ENCODE assay signal across 8 mouse cellular contexts in genomic region chr11:69582230-69582805, GRCm38 (mm10). TPM values are rescaled to one million over a fixed set of nuclear protein-coding genes. Genes with fewer than 3 reads are reported as not detected.
DNase-seq lines count a peak whose midpoint lies in the region; ATAC-seq and TF ChIP-seq lines count a peak whose summit lies in the region.

No protein-coding gene starts in this region.

- H3K4me2 ChIP-seq in kidney, postnatal 0 days (ENCODE audit: low read length): peak overlapping the region; percentile 80
- H3K4me2 ChIP-seq in embryonic facial prominence, embryonic 12.5 days (replicated peaks): peak overlapping the region; percentile 68
- H3K4me2 ChIP-seq in intestine, embryonic 14.5 days (ENCODE audit: low read length): peak overlapping the region; percentile 79
- peak overlapping the region; percentile 92 for H3K4me2 ChIP-seq in midbrain, postnatal 0 days (ENCODE audit: low read depth, low read length, poor library complexity, severe bottlenecking)

- no peak for TF ChIP-seq CTCF in kidney, postnatal 0 days (IDR thresholded peaks at IDR 0.05; ENCODE audit: low read depth)
- no peak for TF ChIP-seq CTCF in midbrain, postnatal 0 days (IDR thresholded peaks at IDR 0.05)

- ATAC-seq in kidney, postnatal 0 days (replicated peaks; ENCODE audit: low FRiP score, low read depth): no peak
- no peak for ATAC-seq in embryonic facial prominence, embryonic 12.5 days (ENCODE audit: insufficient number of reproducible peaks, insufficient read depth, low FRiP score, low TSS enrichment)
- ATAC-seq in intestine, embryonic 14.5 days (replicated peaks; ENCODE audit: low FRiP score, low TSS enrichment, low read depth): no peak
- no peak for ATAC-seq in midbrain, postnatal 0 days (ENCODE audit: low FRiP score)

- H3K9me3 ChIP-seq in kidney, postnatal 0 days (replicated peaks; ENCODE audit: low read length): no peaks in the 10 kb centered on the region
- no peaks in the 10 kb centered on the region for H3K9me3 ChIP-seq in embryonic facial prominence, embryonic 12.5 days
- no peaks in the 10 kb centered on the region for H3K9me3 ChIP-seq in intestine, embryonic 14.5 days (ENCODE audit: control insufficient read depth, low read length)
- H3K9me3 ChIP-seq in midbrain, postnatal 0 days (ENCODE audit: low read length): no peaks in the 10 kb centered on the region

- DNase-seq in kidney, postnatal 0 days (ENCODE audit: low spot score): no peak
- no peak for DNase-seq in kidney, postnatal 25 days
- no peak for DNase-seq in intestine, embryonic 14.5 days (ENCODE audit: low spot score)
- DNase-seq in midbrain, postnatal 0 days (ENCODE audit: low spot score): no peak
- no peak for DNase-seq in left cerebral cortex, adult 8-10 months (ENCODE audit: low spot score in 2 of 2)
- DNase-seq in cerebellum, postnatal 36 days: no peak
- DNase-seq in gastrocnemius, postnatal 25 days: no peak

- 0 out of 2 replicates have a peak overlapping the region, but pooled peaks have one; percentile 88 for H3K4me3 ChIP-seq in kidney, postnatal 0 days (replicated peaks; ENCODE audit: low read depth, low read length)
- peak overlapping the region; percentile 72; the same call in 1 of the 2 replicates for H3K4me3 ChIP-seq in embryonic facial prominence, embryonic 12.5 days
- peak overlapping the region; percentile 78 for H3K4me3 ChIP-seq in intestine, embryonic 14.5 days (ENCODE audit: low read depth, low read length)
- H3K4me3 ChIP-seq in midbrain, postnatal 0 days (ENCODE audit: low read depth, low read length): peak overlapping the region; percentile 64

- 57% methylated on average over 9 of the region's 9 CpGs for WGBS in kidney, postnatal 0 days
- 66% methylated on average over 9 of the region's 9 CpGs for WGBS in embryonic facial prominence, embryonic 12.5 days
- 67% methylated on average over 9 of the region's 9 CpGs for WGBS in intestine, embryonic 14.5 days
- WGBS in midbrain, postnatal 0 days: 57% methylated on average over 9 of the region's 9 CpGs

- no peak overlapping the region for H3K9ac ChIP-seq in kidney, postnatal 0 days (ENCODE audit: low read depth, low read length)
- peak overlapping the region; percentile 45; the same call in 1 of the 2 replicates for H3K9ac ChIP-seq in embryonic facial prominence, embryonic 12.5 days
- peak overlapping the region; percentile 92 for H3K9ac ChIP-seq in intestine, embryonic 14.5 days (ENCODE audit: low read length)
- no peak overlapping the region; the same call in 1 of the 2 replicates for H3K9ac ChIP-seq in midbrain, postnatal 0 days (replicated peaks; ENCODE audit: low read length, poor library complexity, severe bottlenecking)

- H3K27me3 ChIP-seq in kidney, postnatal 0 days (ENCODE audit: insufficient read depth, low read length): no peaks in the 10 kb centered on the region
- H3K27me3 ChIP-seq in embryonic facial prominence, embryonic 12.5 days: no peaks in the 10 kb centered on the region
- no peaks in the 10 kb centered on the region for H3K27me3 ChIP-seq in intestine, embryonic 14.5 days (replicated peaks; ENCODE audit: control insufficient read depth, insufficient read depth, low read length)
- no peaks in the 10 kb centered on the region for H3K27me3 ChIP-seq in midbrain, postnatal 0 days (ENCODE audit: insufficient read depth, low read length)

- H3K4me1 ChIP-seq in kidney, postnatal 0 days (replicated peaks; ENCODE audit: insufficient read depth, low read length): peaks cover 17% of the 10 kb centered on the region; the same call in 1 of the 2 replicates
- peaks cover 19% of the 10 kb centered on the region for H3K4me1 ChIP-seq in embryonic facial prominence, embryonic 12.5 days
- peaks cover 17% of the 10 kb centered on the region for H3K4me1 ChIP-seq in intestine, embryonic 14.5 days (replicated peaks; ENCODE audit: control insufficient read depth, insufficient read depth, low read length)
- peaks cover 11% of the 10 kb centered on the region for H3K4me1 ChIP-seq in midbrain, postnatal 0 days (ENCODE audit: insufficient read depth, low read length)

- no peak overlapping the region for H3K27ac ChIP-seq in kidney, postnatal 0 days
- no peak overlapping the region; the same call in 1 of the 2 replicates for H3K27ac ChIP-seq in embryonic facial prominence, embryonic 12.5 days
- peak overlapping the region; percentile 96; the same call in 1 of the 2 replicates for H3K27ac ChIP-seq in intestine, embryonic 14.5 days (ENCODE audit: low read depth)
- H3K27ac ChIP-seq in midbrain, postnatal 0 days (ENCODE audit: low read depth, low read length): 0 out of 2 replicates have a peak overlapping the region, but pooled peaks have one; percentile 92

- H3K36me3 ChIP-seq in kidney, postnatal 0 days (ENCODE audit: insufficient read depth, low read length): peaks cover 3% of the 10 kb centered on the region; the same call in 1 of the 2 replicates
- peaks cover 12% of the 10 kb centered on the region for H3K36me3 ChIP-seq in embryonic facial prominence, embryonic 12.5 days
- peaks cover 10% of the 10 kb centered on the region for H3K36me3 ChIP-seq in intestine, embryonic 14.5 days (ENCODE audit: control insufficient read depth, insufficient read depth, low read length)
- H3K36me3 ChIP-seq in midbrain, postnatal 0 days (ENCODE audit: insufficient read depth, low read length): 0 out of 2 replicates have a peak, but pooled peaks cover 3% of the 10 kb centered on the region

RNA-seq across cellular contexts. Expression of gene Trp53, which starts 2.2 kb away (rescaled TPM):
- polyA plus RNA-seq in kidney, postnatal 0 days (2015; fragmentation: Nextera tagmentation; extraction: Ambion mirVana): 117 and 121 TPM in 2 replicates
- 159 and 161 TPM in 2 replicates for polyA plus RNA-seq in embryonic facial prominence, embryonic 12.5 days (2016; fragmentation: Nextera tagmentation; extraction: Ambion mirVana)
- 176 and 192 TPM in 2 replicates for polyA plus RNA-seq in intestine, embryonic 14.5 days (2014; fragmentation: Nextera tagmentation; extraction: Ambion mirVana)
- 29.5 and 34.5 TPM in 2 replicates for total RNA-seq in midbrain, postnatal 0 days (2014; rRNA removed)
- 30.3 and 31.9 TPM in 2 replicates for polyA plus RNA-seq in midbrain, postnatal 0 days (2015; fragmentation: Nextera tagmentation; extraction: Ambion mirVana)
- 10 to 100 TPM; 26.6 to 32.6 (median 28.2) TPM for total RNA-seq in left cerebral cortex, adult 8-10 months (2022)
- 10 to 100 TPM; 12.2 to 12.7 TPM for total RNA-seq in gastrocnemius, postnatal 25 days (2021)

RNA-seq across cellular contexts. Expression of gene Wrap53, which starts 2.3 kb away (rescaled TPM):
- polyA plus RNA-seq in kidney, postnatal 0 days (2015; fragmentation: Nextera tagmentation; extraction: Ambion mirVana): 17.9 and 19.4 TPM in 2 replicates
- 29.4 and 36.2 TPM in 2 replicates for polyA plus RNA-seq in embryonic facial prominence, embryonic 12.5 days (2016; fragmentation: Nextera tagmentation; extraction: Ambion mirVana)
- 26.8 and 31.8 TPM in 2 replicates for polyA plus RNA-seq in intestine, embryonic 14.5 days (2014; fragmentation: Nextera tagmentation; extraction: Ambion mirVana)
- 15.7 and 16.8 TPM in 2 replicates for total RNA-seq in midbrain, postnatal 0 days (2014; rRNA removed)
- polyA plus RNA-seq in midbrain, postnatal 0 days (2015; fragmentation: Nextera tagmentation; extraction: Ambion mirVana): 12.6 and 14.2 TPM in 2 replicates
- 10 to 100 TPM; 10.1 to 13.8 (median 11.3) TPM for total RNA-seq in left cerebral cortex, adult 8-10 months (2022)
- 1 to 10 TPM; 3.4 to 3.7 TPM for total RNA-seq in gastrocnemius, postnatal 25 days (2021)

RNA-seq across cellular contexts. Expression of gene Efnb3, which starts 22.3 kb away (rescaled TPM):
- 7.7 and 7.8 TPM in 2 replicates for polyA plus RNA-seq in kidney, postnatal 0 days (2015; fragmentation: Nextera tagmentation; extraction: Ambion mirVana)
- 57.0 and 61.9 TPM in 2 replicates for polyA plus RNA-seq in embryonic facial prominence, embryonic 12.5 days (2016; fragmentation: Nextera tagmentation; extraction: Ambion mirVana)
- polyA plus RNA-seq in intestine, embryonic 14.5 days (2014; fragmentation: Nextera tagmentation; extraction: Ambion mirVana): 4.0 and 4.9 TPM in 2 replicates
- 145 and 155 TPM in 2 replicates for total RNA-seq in midbrain, postnatal 0 days (2014; rRNA removed)
- 151 and 166 TPM in 2 replicates for polyA plus RNA-seq in midbrain, postnatal 0 days (2015; fragmentation: Nextera tagmentation; extraction: Ambion mirVana)
- total RNA-seq in left cerebral cortex, adult 8-10 months (2022): 10 to 100 TPM; 89.2 to 96.6 (median 90.5) TPM
- total RNA-seq in gastrocnemius, postnatal 25 days (2021): under 1 TPM; 0.35 to 0.69 TPM

RNA-seq across cellular contexts. Expression of gene Atp1b2, which starts 23.4 kb away (rescaled TPM):
- 13.7 and 16.3 TPM in 2 replicates for polyA plus RNA-seq in kidney, postnatal 0 days (2015; fragmentation: Nextera tagmentation; extraction: Ambion mirVana)
- 4.2 and 5.3 TPM in 2 replicates for polyA plus RNA-seq in embryonic facial prominence, embryonic 12.5 days (2016; fragmentation: Nextera tagmentation; extraction: Ambion mirVana)
- polyA plus RNA-seq in intestine, embryonic 14.5 days (2014; fragmentation: Nextera tagmentation; extraction: Ambion mirVana): 7.3 and 8.2 TPM in 2 replicates
- 145 and 161 TPM in 2 replicates for total RNA-seq in midbrain, postnatal 0 days (2014; rRNA removed)
- polyA plus RNA-seq in midbrain, postnatal 0 days (2015; fragmentation: Nextera tagmentation; extraction: Ambion mirVana): 167 and 175 TPM in 2 replicates
- 100 to 1,000 TPM; 400 to 455 (median 419) TPM for total RNA-seq in left cerebral cortex, adult 8-10 months (2022)
- 100 to 1,000 TPM; 365 to 378 TPM for total RNA-seq in gastrocnemius, postnatal 25 days (2021)

RNA-seq across cellular contexts. Expression of gene Dnah2, which starts 33.4 kb away (rescaled TPM):
- polyA plus RNA-seq in kidney, postnatal 0 days (2015; fragmentation: Nextera tagmentation; extraction: Ambion mirVana): 0.32 and 0.52 TPM in 2 replicates
- 2.4 and 2.8 TPM in 2 replicates for polyA plus RNA-seq in embryonic facial prominence, embryonic 12.5 days (2016; fragmentation: Nextera tagmentation; extraction: Ambion mirVana)
- polyA plus RNA-seq in intestine, embryonic 14.5 days (2014; fragmentation: Nextera tagmentation; extraction: Ambion mirVana): 0.98 and 1.9 TPM in 2 replicates
- 9.5 and 12.5 TPM in 2 replicates for total RNA-seq in midbrain, postnatal 0 days (2014; rRNA removed)
- 3.9 and 4.1 TPM in 2 replicates for polyA plus RNA-seq in midbrain, postnatal 0 days (2015; fragmentation: Nextera tagmentation; extraction: Ambion mirVana)
- 1 to 10 TPM; 3.3 to 4.9 (median 3.9) TPM for total RNA-seq in left cerebral cortex, adult 8-10 months (2022)
- under 1 TPM; 0.03 to 0.48 TPM for total RNA-seq in gastrocnemius, postnatal 25 days (2021)

Comparison
In these comparisons a context has a peak if more than half of its experiments do, and no peak if none do; other contexts are left out.
1. H3K27ac ChIP-seq: peak in intestine, embryonic 14.5 days (single experiment) and midbrain, postnatal 0 days (single experiment); none in kidney, postnatal 0 days (single experiment) and embryonic facial prominence, embryonic 12.5 days (single experiment).
2. H3K9ac ChIP-seq: peak in embryonic facial prominence, embryonic 12.5 days (single experiment) and intestine, embryonic 14.5 days (single experiment); none in kidney, postnatal 0 days (single experiment) and midbrain, postnatal 0 days (single experiment).
3. Peak in every context shown above with its lines, with median percentiles within 50 percentile points of each other: H3K4me2 ChIP-seq and H3K4me3 ChIP-seq.